ENCODE assay signal across 15 mouse cellular contexts in the genomic region with DNA sequence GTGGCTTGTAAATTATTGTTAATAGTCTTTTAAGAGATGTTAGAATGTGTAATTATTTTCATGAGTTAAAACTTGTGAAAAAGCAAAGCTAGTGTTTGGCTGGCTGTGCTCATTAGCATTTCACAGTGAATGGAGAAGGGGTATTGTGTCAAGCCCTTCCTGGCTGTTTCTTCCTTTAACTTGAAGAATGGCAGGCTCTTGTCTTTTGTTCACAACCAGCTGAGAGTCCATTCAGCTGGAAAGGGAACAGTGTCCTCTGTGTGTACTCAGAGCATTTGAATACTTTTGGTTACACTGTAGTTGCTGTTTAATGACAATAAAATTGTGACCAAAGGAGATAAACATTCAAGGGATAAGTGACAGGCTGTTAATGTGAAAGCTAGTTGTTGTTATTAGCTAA. TPM values are rescaled to one million over a fixed set of nuclear protein-coding genes. Genes with fewer than 3 reads are reported as not detected.
DNase-seq lines count a peak whose midpoint lies in the region; ATAC-seq and TF ChIP-seq lines count a peak whose summit lies in the region.
"Had no signal": no experiment of that assay in that cellular context is flagged by ENCODE, and none has a peak within 500 bp of the region (broad histone marks: within the 10 kb centered on the region; RNA-seq: fewer than 3 reads in every experiment).

No protein-coding gene starts in this region.

- no peak for DNase-seq in heart, postnatal 0 days (ENCODE audit: low spot score)
- no peak for DNase-seq in heart, embryonic 10.5 days (ENCODE audit: low spot score)
- DNase-seq in ZHBTc4 (ENCODE audit: low read depth, low spot score), result peak; percentile 82
- DNase-seq in midbrain, postnatal 0 days (ENCODE audit: low spot score), result peak; percentile 56
- no peak for DNase-seq in thymus, postnatal 0 days (ENCODE audit: low spot score)
- DNase-seq: cerebellum, adult 8-10 months; gastrocnemius, postnatal 14 days; right cerebral cortex, postnatal 14 days; thymus, postnatal 4 days had no signal

- TF ChIP-seq CTCF in heart, postnatal 0 days (IDR thresholded peaks at IDR 0.05; ENCODE audit: low read depth), result no peak
- no peak for TF ChIP-seq CTCF in midbrain, postnatal 0 days (IDR thresholded peaks at IDR 0.05)

- H3K9ac ChIP-seq in heart, postnatal 0 days (replicated peaks; ENCODE audit: low read depth, low read length), result no peak overlapping the region
- no peak overlapping the region for H3K9ac ChIP-seq in forebrain, embryonic 15.5 days (replicated peaks)
- no peak overlapping the region for H3K9ac ChIP-seq in midbrain, postnatal 0 days (replicated peaks; ENCODE audit: low read length, poor library complexity, severe bottlenecking)
- H3K9ac ChIP-seq: embryonic facial prominence, embryonic 15.5 days; limb, embryonic 13.5 days; lung, embryonic 15.5 days had no signal

- H3K27ac ChIP-seq in heart, postnatal 0 days (ENCODE audit: low read depth), result peak overlapping the region; percentile 75; the same call in 1 of the 2 replicates
- H3K27ac ChIP-seq in heart, embryonic 10.5 days, result no peak overlapping the region
- no peak overlapping the region for H3K27ac ChIP-seq in forebrain, embryonic 15.5 days (replicated peaks)
- H3K27ac ChIP-seq in midbrain, postnatal 0 days (ENCODE audit: low read depth, low read length), result peak overlapping the region; percentile 27; the same call in 1 of the 2 replicates
- H3K27ac ChIP-seq: embryonic facial prominence, embryonic 15.5 days; limb, embryonic 13.5 days; lung, embryonic 15.5 days had no signal

- H3K4me3 ChIP-seq in heart, postnatal 0 days (ENCODE audit: low read depth, low read length), result no peak overlapping the region
- no peak overlapping the region for H3K4me3 ChIP-seq in heart, embryonic 10.5 days
- no peak overlapping the region for H3K4me3 ChIP-seq in forebrain, embryonic 15.5 days
- no peak overlapping the region for H3K4me3 ChIP-seq in midbrain, postnatal 0 days (ENCODE audit: low read depth, low read length)
- H3K4me3 ChIP-seq: embryonic facial prominence, embryonic 15.5 days; limb, embryonic 13.5 days; lung, embryonic 15.5 days had no signal

- no peak overlapping the region for H3K4me2 ChIP-seq in heart, postnatal 0 days (ENCODE audit: low read depth, low read length)
- H3K4me2 ChIP-seq in forebrain, embryonic 15.5 days (replicated peaks), result no peak overlapping the region
- no peak overlapping the region for H3K4me2 ChIP-seq in midbrain, postnatal 0 days (ENCODE audit: low read depth, low read length, poor library complexity, severe bottlenecking)
- H3K4me2 ChIP-seq: embryonic facial prominence, embryonic 15.5 days; limb, embryonic 13.5 days; lung, embryonic 15.5 days had no signal

- no peak for TF ChIP-seq EP300 in heart, postnatal 0 days (IDR thresholded peaks at IDR 0.05; ENCODE audit: low read depth)

- H3K4me1 ChIP-seq in heart, postnatal 0 days (ENCODE audit: control insufficient read depth, insufficient read depth), result peaks cover 39% of the 10 kb centered on the region
- peaks cover 39% of the 10 kb centered on the region for H3K4me1 ChIP-seq in heart, embryonic 10.5 days
- peaks cover 22% of the 10 kb centered on the region for H3K4me1 ChIP-seq in forebrain, embryonic 15.5 days
- peaks cover 4% of the 10 kb centered on the region for H3K4me1 ChIP-seq in midbrain, postnatal 0 days (ENCODE audit: insufficient read depth, low read length)
- H3K4me1 ChIP-seq: embryonic facial prominence, embryonic 15.5 days had no signal

- no peaks in the 10 kb centered on the region for H3K36me3 ChIP-seq in heart, postnatal 0 days (replicated peaks; ENCODE audit: control insufficient read depth, insufficient read depth, low read length)
- 0 out of 2 replicates have a peak, but pooled peaks cover 5% of the 10 kb centered on the region for H3K36me3 ChIP-seq in heart, embryonic 10.5 days
- no peaks in the 10 kb centered on the region for H3K36me3 ChIP-seq in forebrain, embryonic 15.5 days
- no peaks in the 10 kb centered on the region for H3K36me3 ChIP-seq in midbrain, postnatal 0 days (ENCODE audit: insufficient read depth, low read length)
- H3K36me3 ChIP-seq: embryonic facial prominence, embryonic 15.5 days; limb, embryonic 13.5 days; lung, embryonic 15.5 days had no signal

- H3K27me3 ChIP-seq in heart, postnatal 0 days (ENCODE audit: control insufficient read depth, insufficient read depth, low read length), result no peaks in the 10 kb centered on the region
- H3K27me3 ChIP-seq in heart, embryonic 10.5 days (ENCODE audit: insufficient read depth, poor library complexity, severe bottlenecking), result no peaks in the 10 kb centered on the region
- no peaks in the 10 kb centered on the region; the same call in 1 of the 2 replicates for H3K27me3 ChIP-seq in forebrain, embryonic 15.5 days
- H3K27me3 ChIP-seq in midbrain, postnatal 0 days (ENCODE audit: insufficient read depth, low read length), result no peaks in the 10 kb centered on the region
- H3K27me3 ChIP-seq: embryonic facial prominence, embryonic 15.5 days; limb, embryonic 13.5 days; lung, embryonic 15.5 days had no signal

- ATAC-seq in heart, postnatal 0 days (ENCODE audit: insufficient read depth, low read depth), result no peak
- ATAC-seq in forebrain, embryonic 15.5 days (replicated peaks), result peak; percentile 58; the same call in 1 of the 2 replicates
- 0 out of 2 replicates have a peak, but pooled peaks have one; percentile 20 for ATAC-seq in midbrain, postnatal 0 days (ENCODE audit: low FRiP score)
- no peak for ATAC-seq in megakaryocyte-erythroid progenitor cell, adult 5-6 weeks (replicated peaks; ENCODE audit: low FRiP score, low TSS enrichment, poor library complexity, severe bottlenecking)
- no peak for ATAC-seq in monocyte, adult 5-6 weeks (replicated peaks; ENCODE audit: insufficient number of reproducible peaks, low FRiP score, low TSS enrichment, poor library complexity, severe bottlenecking)

- no peaks in the 10 kb centered on the region for H3K9me3 ChIP-seq in heart, postnatal 0 days (replicated peaks; ENCODE audit: control insufficient read depth, low read length)
- H3K9me3 ChIP-seq in heart, embryonic 10.5 days, result no peaks in the 10 kb centered on the region
- no peaks in the 10 kb centered on the region for H3K9me3 ChIP-seq in forebrain, embryonic 15.5 days
- no peaks in the 10 kb centered on the region for H3K9me3 ChIP-seq in midbrain, postnatal 0 days (ENCODE audit: low read length)
- H3K9me3 ChIP-seq: embryonic facial prominence, embryonic 15.5 days; limb, embryonic 13.5 days; lung, embryonic 15.5 days had no signal

RNA-seq across cellular contexts. Expression of a gene that starts 52.5 kb away (rescaled TPM):
- total RNA-seq in heart, postnatal 0 days (2014; rRNA removed; ENCODE audit: low replicate concordance), result 43.9 and 50.6 TPM in 2 replicates
- 39.3 and 41.1 TPM in 2 replicates for polyA plus RNA-seq in heart, postnatal 0 days (2015; fragmentation: Nextera tagmentation; extraction: Ambion mirVana)
- 81.7 and 83.2 TPM in 2 replicates for polyA plus RNA-seq in heart, embryonic 10.5 days (2016; fragmentation: Nextera tagmentation; extraction: Ambion mirVana)
- polyA plus RNA-seq in forebrain, embryonic 15.5 days (2015; fragmentation: Nextera tagmentation; extraction: Ambion mirVana), result 111 and 114 TPM in 2 replicates
- total RNA-seq in midbrain, postnatal 0 days (2014; rRNA removed), result 97.9 and 135 TPM in 2 replicates
- 151 and 153 TPM in 2 replicates for polyA plus RNA-seq in midbrain, postnatal 0 days (2015; fragmentation: Nextera tagmentation; extraction: Ambion mirVana)
- total RNA-seq in megakaryocyte-erythroid progenitor cell, adult 5-6 weeks (2014; fragmentation: Nextera tagmentation), result 52.5 and 53.8 TPM in 2 replicates
- total RNA-seq in megakaryocyte-erythroid progenitor cell, adult 5-6 weeks (2017), result 22.2 and 24.6 TPM in 2 replicates
- total RNA-seq in monocyte, adult 5-6 weeks (2017), result 12.3 to 36.6 TPM (median 17.9 TPM) in 3 replicates
- polyA plus RNA-seq in thymus, postnatal 0 days (2015; fragmentation: Nextera tagmentation; extraction: Ambion mirVana), result 33.4 and 37.5 TPM in 2 replicates

RNA-seq across cellular contexts. Expression of a gene that starts 52.7 kb away (rescaled TPM):
- 3.6 and 4.1 TPM in 2 replicates for total RNA-seq in heart, postnatal 0 days (2014; rRNA removed; ENCODE audit: low replicate concordance)
- polyA plus RNA-seq in heart, postnatal 0 days (2015; fragmentation: Nextera tagmentation; extraction: Ambion mirVana), result 4.3 and 4.7 TPM in 2 replicates
- polyA plus RNA-seq in heart, embryonic 10.5 days (2016; fragmentation: Nextera tagmentation; extraction: Ambion mirVana), result 9.2 and 9.3 TPM in 2 replicates
- 13.6 and 14.0 TPM in 2 replicates for polyA plus RNA-seq in forebrain, embryonic 15.5 days (2015; fragmentation: Nextera tagmentation; extraction: Ambion mirVana)
- total RNA-seq in midbrain, postnatal 0 days (2014; rRNA removed), result 8.4 and 9.4 TPM in 2 replicates
- polyA plus RNA-seq in midbrain, postnatal 0 days (2015; fragmentation: Nextera tagmentation; extraction: Ambion mirVana), result 8.4 and 11.5 TPM in 2 replicates
- total RNA-seq in megakaryocyte-erythroid progenitor cell, adult 5-6 weeks (2014; fragmentation: Nextera tagmentation), result 5.1 and 5.5 TPM in 2 replicates
- total RNA-seq in megakaryocyte-erythroid progenitor cell, adult 5-6 weeks (2017), result 8.6 and 9.1 TPM in 2 replicates
- total RNA-seq in monocyte, adult 5-6 weeks (2017), result 0.53 to 3.9 TPM (median 1.6 TPM) in 3 replicates
- 8.7 and 11.6 TPM in 2 replicates for polyA plus RNA-seq in thymus, postnatal 0 days (2015; fragmentation: Nextera tagmentation; extraction: Ambion mirVana)

Comparison
In these comparisons a context has a peak if more than half of its experiments do, and no peak if none do; other contexts are left out.
1. H3K27ac ChIP-seq: peak in heart, postnatal 0 days (single experiment) and midbrain, postnatal 0 days (single experiment); none in heart, embryonic 10.5 days (single experiment) and forebrain, embryonic 15.5 days (single experiment).
2. ATAC-seq: peak in forebrain, embryonic 15.5 days (single experiment) and midbrain, postnatal 0 days (single experiment); none in heart, postnatal 0 days (single experiment), megakaryocyte-erythroid progenitor cell, adult 5-6 weeks (single experiment) and monocyte, adult 5-6 weeks (single experiment).
3. DNase-seq: peak in ZHBTc4 (single experiment) and midbrain, postnatal 0 days (single experiment); none in heart, postnatal 0 days (single experiment), heart, embryonic 10.5 days (single experiment) and thymus, postnatal 0 days (single experiment).